ENCODE assay signal across 20 mouse cellular contexts in genomic region chr6:140610117-140610516, GRCm38 (mm10). TPM values are rescaled to one million over a fixed set of nuclear protein-coding genes. Genes with fewer than 3 reads are reported as not detected.
DNase-seq lines count a peak whose midpoint lies in the region; ATAC-seq and TF ChIP-seq lines count a peak whose summit lies in the region.
"Had no signal": no experiment of that assay in that cellular context is flagged by ENCODE, and none has a peak within 500 bp of the region (broad histone marks: within the 10 kb centered on the region; RNA-seq: fewer than 3 reads in every experiment).

No protein-coding gene starts in this region.

- TF ChIP-seq CTCF in bone marrow macrophage, adult 2 months (IDR thresholded peaks at IDR 0.05; ENCODE audit: low read depth, low read length) = no peak

- 93% methylated on average over 5 of the region's 5 CpGs for WGBS in hindbrain, embryonic 10.5 days

- H3K4me1 ChIP-seq in bone marrow macrophage, adult 2 months (ENCODE audit: control insufficient read depth, insufficient read depth, low read length) = peaks cover 25% of the 10 kb centered on the region
- H3K4me1 ChIP-seq in hindbrain, embryonic 10.5 days (replicated peaks) = peaks cover 5% of the 10 kb centered on the region; the same call in 1 of the 2 replicates
- H3K4me1 ChIP-seq: heart, embryonic 12.5 days; hindbrain, embryonic 13.5 days had no signal

- no peak overlapping the region for H3K4me3 ChIP-seq in bone marrow macrophage, adult 2 months (ENCODE audit: insufficient read depth, low read length)
- no peak overlapping the region for H3K4me3 ChIP-seq in hindbrain, embryonic 10.5 days
- H3K4me3 ChIP-seq: embryonic facial prominence, embryonic 15.5 days; erythroblast, embryonic 14.5 days; heart, embryonic 12.5 days; hindbrain, embryonic 13.5 days had no signal

- H3K9me3 ChIP-seq in hindbrain, embryonic 10.5 days = no peaks in the 10 kb centered on the region
- H3K9me3 ChIP-seq: embryonic facial prominence, embryonic 15.5 days; G1E; heart, embryonic 12.5 days; hindbrain, embryonic 13.5 days had no signal

- no peak for TF ChIP-seq POLR2A in bone marrow macrophage, adult 2 months (IDR thresholded peaks at IDR 0.05; ENCODE audit: borderline replicate concordance, low read depth, low read length)

- H3K27me3 ChIP-seq in hindbrain, embryonic 10.5 days (ENCODE audit: insufficient read depth, poor library complexity, severe bottlenecking) = no peaks in the 10 kb centered on the region
- H3K27me3 ChIP-seq: embryonic facial prominence, embryonic 15.5 days; heart, embryonic 12.5 days; hindbrain, embryonic 13.5 days had no signal

- ATAC-seq in hematopoietic stem cell, adult 5-6 weeks (replicated peaks in 1 of 2; ENCODE audit: insufficient read depth in 1 of 2, low FRiP score in 2 of 2, low TSS enrichment in 1 of 2, low read depth in 1 of 2, poor library complexity in 2 of 2, severe bottlenecking in 2 of 2) = peak; percentile 25 to 51
- ATAC-seq in megakaryocyte, adult 5-6 weeks (ENCODE audit: poor library complexity, severe bottlenecking) = peak; percentile 39
- ATAC-seq: forebrain, embryonic 16.5 days; hindbrain, postnatal 0 days; intestine, embryonic 16.5 days had no signal

- no peaks in the 10 kb centered on the region for H3K36me3 ChIP-seq in hindbrain, embryonic 10.5 days
- H3K36me3 ChIP-seq: embryonic facial prominence, embryonic 15.5 days; G1E; heart, embryonic 12.5 days; hindbrain, embryonic 13.5 days had no signal

- DNase-seq in layer of hippocampus, postnatal 10 days (ENCODE audit: low spot score in 2 of 2) = no peak
- no peak for DNase-seq in hindbrain, embryonic 10.5 days (ENCODE audit: low spot score)
- no peak for DNase-seq in gastrocnemius, postnatal 25 days
- DNase-seq in adrenal gland, postnatal 14 days = no peak
- DNase-seq: adrenal gland, postnatal 10 days; cerebellum, adult 18-20 months; cerebellum, postnatal 10 days; embryo, embryonic 11 days; gastrocnemius, postnatal 10 days had no signal

- 0 out of 2 replicates have a peak overlapping the region, but pooled peaks have one; percentile 9 for H3K27ac ChIP-seq in bone marrow macrophage, adult 2 months (ENCODE audit: insufficient read depth, low read depth, low read length)
- H3K27ac ChIP-seq in hindbrain, embryonic 10.5 days = no peak overlapping the region
- H3K27ac ChIP-seq: embryonic facial prominence, embryonic 15.5 days; hindbrain, embryonic 13.5 days; hindbrain, postnatal 0 days had no signal

RNA-seq across cellular contexts. Expression of gene Aebp2, which starts 12.3 kb away (rescaled TPM):
- 41.3 and 46.1 TPM in 2 replicates for polyA plus RNA-seq in bone marrow macrophage, adult 2 months (2012; ENCODE audit: insufficient read depth, insufficient read length, missing spikeins)
- 78.8 and 112 TPM in 2 replicates for total RNA-seq in hematopoietic stem cell, adult 5-6 weeks (2017)
- total RNA-seq in megakaryocyte, adult 5-6 weeks (2015) = 31.5 and 34.2 TPM in 2 replicates
- total RNA-seq in megakaryocyte, adult 5-6 weeks (2017) = 40.5 and 49.7 TPM in 2 replicates
- total RNA-seq in layer of hippocampus, postnatal 10 days (2021) = 10 to 100 TPM; 45.9 to 47.1 TPM
- 8.0 and 9.4 TPM in 2 replicates for polyA plus RNA-seq in hindbrain, embryonic 10.5 days (2016; fragmentation: Nextera tagmentation; extraction: Ambion mirVana)
- 10 to 100 TPM; 29.2 to 30.3 TPM for total RNA-seq in gastrocnemius, postnatal 25 days (2021)
- 52.3 and 52.8 TPM in 2 replicates for total RNA-seq in adrenal gland, postnatal 14 days (2021)
